Mouse (Mus musculus): ENCODE measurements around the gene Dnase2b.

DNA sequence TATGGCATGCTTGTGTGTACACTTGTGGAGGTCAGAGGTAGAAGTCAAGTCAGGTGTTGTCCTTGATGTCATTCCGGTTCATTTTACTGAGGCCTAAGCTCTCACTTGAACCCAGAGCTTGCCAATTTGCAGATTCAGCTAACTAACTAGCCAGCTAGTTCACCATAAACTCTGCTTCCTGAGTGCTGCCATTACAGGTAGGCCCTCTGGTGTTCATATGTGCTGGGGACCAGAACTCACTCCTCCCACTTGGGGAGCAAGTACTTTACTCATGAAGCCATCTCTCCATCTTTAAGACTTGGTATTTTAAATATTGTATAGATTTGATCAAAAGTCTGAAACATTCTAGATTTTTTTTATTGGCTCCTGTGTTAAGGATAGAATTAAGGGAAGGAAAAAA, 58.8 kb downstream of the Dnase2b start:
- TF ChIP-seq CTCF (IDR thresholded peaks at IDR 0.05; ENCODE audit: insufficient read depth, low read length) (no peak), POLR2A (IDR thresholded peaks at IDR 0.05; ENCODE audit: borderline replicate concordance, extremely low read depth, low read depth, low read length) (no peak)
